Mouse (Mus musculus) common myeloid progenitor, adult 5-6 weeks (primary cell): ENCODE results near the gene Hsd17b13. TPM values are rescaled to one million over a fixed set of nuclear protein-coding genes. Genes with fewer than 3 reads are reported as not detected.
"Not testable (repeated sequence)": the region's sequence is repeated elsewhere in the genome, so short reads cannot be mapped to it uniquely, and the experiment has no call there.

Source experiments
- ATAC-seq: replicated peaks from 2 replicates; pipeline ENCODE4 v1.8.0; 2016; ENCODE audit warnings: low read depth, mild to moderate bottlenecking, moderate TSS enrichment, inconsistent platforms; ENCODE audit not compliant: poor library complexity, severe bottlenecking
- total RNA-seq: library from RNA; stranded (forward); fragments of 200-1000, 187-1606 nt; gene quantifications from 2 replicates; pipeline ENCODE4 v1.2.3, GENCODE M21; 2017

Gene Hsd17b13
- total RNA-seq, 1 experiment from 2014 or later: not detected

DNA sequence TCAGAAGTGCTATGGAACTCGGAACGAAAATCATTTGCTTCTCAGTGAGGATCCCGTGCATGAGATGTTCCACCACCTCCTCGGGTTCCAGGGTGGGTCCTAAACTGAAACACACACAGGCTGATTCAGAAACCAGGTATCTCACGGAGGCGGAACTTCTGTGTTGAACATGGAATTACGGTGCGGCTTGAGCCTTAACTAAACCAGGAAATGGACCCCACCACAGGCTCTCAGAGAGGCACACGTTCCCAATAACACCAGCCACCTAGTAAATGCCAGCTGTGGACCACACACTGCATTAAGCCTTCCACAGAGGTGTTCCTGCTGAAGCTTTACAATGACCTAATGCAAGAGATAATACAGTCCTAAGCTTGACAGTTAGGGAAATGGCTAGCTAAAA, 15.6 kb upstream of the Hsd17b13 start:
- no peak for ATAC-seq

DNA sequence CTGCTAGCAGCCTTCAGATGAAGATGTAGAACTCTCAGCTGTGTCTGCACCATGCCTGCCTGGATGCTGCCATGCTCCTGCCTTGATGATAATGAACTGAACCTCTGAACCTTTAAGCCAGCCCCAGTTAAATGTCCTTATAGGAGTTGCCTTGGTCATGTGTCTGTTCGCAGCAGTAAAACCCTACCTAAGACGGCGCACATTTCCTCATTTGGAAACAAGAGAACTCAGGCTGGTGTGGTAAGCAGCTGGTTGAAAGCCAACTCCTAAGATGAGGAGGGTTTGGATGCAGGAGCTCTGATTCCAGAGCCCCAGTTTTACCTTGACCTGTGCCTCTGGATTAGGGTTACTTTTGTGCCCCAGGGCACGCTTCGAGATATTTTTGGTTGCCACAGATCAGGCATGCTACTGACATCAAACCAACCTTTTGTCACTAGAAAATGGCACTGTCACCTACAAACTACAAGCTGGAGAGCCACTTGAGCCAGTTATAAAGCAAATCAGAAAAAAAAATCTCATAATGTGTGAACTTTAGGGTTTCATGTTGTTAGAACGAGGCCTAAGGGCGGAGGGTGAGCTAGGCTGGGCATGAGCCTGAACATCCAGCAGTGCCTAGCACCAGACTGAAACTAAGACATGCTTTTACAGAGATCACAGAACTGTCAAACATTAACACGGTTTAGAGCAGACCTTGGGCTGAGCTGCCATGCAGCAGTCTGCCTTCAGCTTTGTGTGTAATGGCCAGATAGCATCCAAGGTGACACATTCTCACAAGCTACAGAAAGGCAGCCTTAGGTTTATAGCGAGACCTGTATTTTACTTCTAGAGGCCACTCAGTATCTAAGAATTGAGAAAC, 3.7 kb upstream of the Hsd17b13 start:
- no peak for ATAC-seq

GRCm38 (mm10) chr5:103977907-103978570, 829 bp upstream of the Hsd17b13 start:
- peak; percentile 44; the same call in 1 of the 2 replicates for ATAC-seq

- ATAC-seq: peak; percentile 45
Observed at GRCm38 (mm10) chr5:103975736-103976135, 1.5 kb downstream of the Hsd17b13 start.

GRCm38 (mm10) chr5:103972801-103973200, 4.4 kb downstream of the Hsd17b13 start:
- ATAC-seq: 0 out of 2 replicates have a peak, but pooled peaks have one; percentile 1

DNA sequence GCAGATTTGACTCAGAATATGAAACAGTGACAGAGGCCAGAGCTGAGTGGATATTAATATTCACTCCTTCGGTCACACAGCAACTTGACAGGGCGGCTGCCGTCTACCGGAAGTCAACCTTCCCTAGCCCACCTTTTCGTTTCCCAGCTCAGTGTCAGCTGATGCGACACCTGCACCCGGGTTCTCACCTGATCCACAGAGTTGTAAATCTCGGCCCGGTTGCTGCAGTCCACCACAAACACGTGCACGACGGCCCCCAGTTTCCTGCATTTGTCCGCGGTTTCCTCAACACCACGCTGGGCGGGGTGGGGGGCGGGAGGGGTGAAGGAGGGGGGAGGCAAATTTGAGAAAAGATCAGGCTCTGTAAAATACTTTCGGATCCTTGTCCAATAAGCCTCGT, 4.8 kb downstream of the Hsd17b13 start:
- peak; percentile 24 for ATAC-seq

DNA sequence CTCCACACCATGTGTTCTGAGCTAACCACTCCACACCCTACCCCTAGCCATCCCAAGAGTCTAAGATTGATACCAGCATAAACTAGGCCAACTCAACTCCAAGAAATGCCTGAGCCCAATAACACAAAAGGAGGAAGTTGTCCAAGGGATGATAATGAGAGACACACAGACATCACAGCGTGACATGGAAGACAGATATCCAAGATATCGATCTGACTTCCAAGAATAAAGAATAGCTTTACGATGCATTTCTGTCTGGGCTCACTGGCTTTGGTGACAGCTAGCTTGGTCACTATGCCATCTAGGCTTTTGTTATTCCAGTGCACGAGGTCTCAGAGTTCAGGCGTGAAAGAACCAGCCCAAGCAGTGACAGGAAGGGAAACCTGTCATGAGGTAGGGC, 6.2 kb downstream of the Hsd17b13 start:
- ATAC-seq: no peak

- ATAC-seq: no peak
Observed at GRCm38 (mm10) chr5:103962935-103963429, 14.2 kb downstream of the Hsd17b13 start.

GRCm38 (mm10) chr5:103954638-103955037, 22.6 kb downstream of the Hsd17b13 start:
- ATAC-seq: no peak

- no peak for ATAC-seq
Observed at GRCm38 (mm10) chr5:103953135-103954083, 23.8 kb downstream of the Hsd17b13 start.

DNA sequence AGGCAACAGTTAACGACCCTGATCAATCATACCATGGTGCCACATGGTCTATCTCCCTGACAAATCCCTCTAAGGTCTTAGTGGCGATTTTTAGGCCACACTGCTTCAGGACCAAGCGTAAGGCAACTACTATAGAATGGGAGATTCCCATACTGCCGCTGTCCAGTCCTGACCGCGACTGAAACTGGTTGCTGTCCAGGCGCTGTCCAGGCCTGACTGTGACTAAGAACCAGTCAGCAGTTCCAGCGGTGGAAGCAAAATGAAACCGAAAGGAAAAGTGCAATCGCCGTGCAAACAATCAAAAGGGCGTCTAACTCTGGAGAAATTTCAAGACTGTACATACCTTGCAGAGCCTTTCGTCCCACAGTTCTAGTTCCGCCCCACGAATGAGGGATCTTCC, 27.1 kb downstream of the Hsd17b13 start:
- not testable (repeated sequence) for ATAC-seq

DNA sequence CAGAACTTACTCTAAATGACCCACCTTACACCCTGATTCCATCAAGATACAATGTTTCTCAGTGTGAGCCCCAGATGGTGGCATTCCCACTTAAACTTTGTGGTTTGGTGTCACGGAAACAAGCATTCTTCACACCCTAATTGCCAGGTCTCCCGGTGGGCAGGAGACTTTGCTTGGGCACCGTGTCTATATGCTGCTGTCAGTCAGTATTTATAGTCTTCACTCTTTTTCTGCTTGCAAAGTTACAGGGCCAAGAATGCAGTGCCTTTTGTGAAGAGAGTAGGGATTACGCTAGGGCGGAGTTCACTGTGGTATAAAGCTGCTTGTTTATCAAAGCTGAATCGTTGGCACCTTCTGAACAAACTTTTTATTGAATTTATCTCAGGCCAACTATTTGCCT, 34.0 kb downstream of the Hsd17b13 start:
- no peak for ATAC-seq

- ATAC-seq: no peak
Observed at GRCm38 (mm10) chr5:103939856-103940255, 37.4 kb downstream of the Hsd17b13 start.

GRCm38 (mm10) chr5:103939350-103939652, 37.9 kb downstream of the Hsd17b13 start:
- ATAC-seq: no peak

GRCm38 (mm10) chr5:103938547-103939349, 38.5 kb downstream of the Hsd17b13 start:
- no peak for ATAC-seq

DNA sequence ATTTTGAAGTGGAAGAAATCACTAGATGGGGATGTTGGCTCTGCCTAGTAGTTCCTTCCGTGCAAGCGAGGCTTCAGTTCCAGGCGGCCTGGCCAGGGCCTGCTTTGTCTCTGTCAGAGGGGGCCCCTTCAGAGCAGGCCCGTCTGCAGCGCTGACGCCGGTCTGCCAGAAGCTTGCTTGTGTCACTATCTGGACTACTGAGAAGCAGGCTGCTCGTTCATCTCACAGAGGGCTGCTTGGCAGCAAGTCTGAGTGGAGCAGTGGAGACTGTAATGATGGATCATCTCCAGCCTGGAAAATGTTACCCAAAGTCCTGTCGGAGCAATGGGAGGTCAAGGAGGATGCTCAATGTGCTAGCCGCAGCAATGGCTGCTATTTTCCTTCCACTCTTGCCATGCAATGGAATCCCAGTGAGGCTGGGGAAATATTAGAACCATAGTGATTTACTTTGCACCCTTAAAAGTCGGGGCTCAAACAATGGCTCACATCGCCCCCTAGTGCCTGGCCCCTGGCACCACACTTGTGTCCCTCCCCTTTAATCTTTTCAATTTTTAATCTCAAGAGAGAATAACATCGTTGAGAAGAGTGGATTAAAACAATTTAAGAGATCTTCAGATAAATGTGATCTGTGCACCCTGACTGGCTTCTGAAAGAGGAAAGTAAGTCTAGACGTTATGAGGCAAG, 40.2 kb downstream of the Hsd17b13 start:
- peak; percentile 89 for ATAC-seq

DNA sequence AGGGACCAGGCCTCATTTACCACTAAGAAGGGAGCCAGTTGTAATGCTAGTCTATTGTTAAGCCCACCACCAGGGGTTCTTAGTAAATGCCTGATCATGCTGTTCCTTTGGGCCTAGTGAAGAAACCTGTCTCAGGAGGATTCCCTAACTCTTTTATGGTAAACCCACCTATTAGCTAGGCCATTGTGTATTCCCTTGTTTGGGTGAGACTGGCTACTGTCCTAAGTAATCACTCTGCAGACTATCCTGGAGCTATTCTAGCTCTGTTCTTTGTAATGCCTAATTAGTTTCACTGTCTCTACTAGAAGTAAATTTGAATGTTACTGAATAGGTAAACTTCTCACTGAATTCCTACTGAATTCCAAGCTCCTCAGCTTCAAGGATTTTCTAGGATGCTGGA, 45.3 kb downstream of the Hsd17b13 start:
- ATAC-seq: not testable (repeated sequence)

GRCm38 (mm10) chr5:103930511-103930910, 46.7 kb downstream of the Hsd17b13 start:
- no peak for ATAC-seq

DNA sequence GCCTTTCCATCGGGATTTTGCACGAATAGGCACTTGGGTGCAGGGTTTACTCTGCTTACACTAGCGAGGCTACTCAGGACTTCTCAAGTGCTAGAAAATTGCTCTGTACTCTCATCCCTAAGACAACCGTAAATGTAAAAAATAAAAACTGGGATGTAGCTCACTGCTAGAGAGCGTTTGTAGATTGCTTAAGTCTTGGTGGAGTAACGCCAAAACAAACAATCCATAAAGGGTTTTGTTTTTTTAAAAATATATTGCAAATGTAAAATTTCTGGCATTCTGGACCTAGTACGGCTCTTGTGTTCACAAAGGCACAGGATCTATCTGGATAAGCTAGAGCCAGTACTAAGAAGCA, 49.0 kb downstream of the Hsd17b13 start:
- ATAC-seq: no peak
